Mouse (Mus musculus): Measurements from ENCODE around the gene Tmem115.

DNA sequence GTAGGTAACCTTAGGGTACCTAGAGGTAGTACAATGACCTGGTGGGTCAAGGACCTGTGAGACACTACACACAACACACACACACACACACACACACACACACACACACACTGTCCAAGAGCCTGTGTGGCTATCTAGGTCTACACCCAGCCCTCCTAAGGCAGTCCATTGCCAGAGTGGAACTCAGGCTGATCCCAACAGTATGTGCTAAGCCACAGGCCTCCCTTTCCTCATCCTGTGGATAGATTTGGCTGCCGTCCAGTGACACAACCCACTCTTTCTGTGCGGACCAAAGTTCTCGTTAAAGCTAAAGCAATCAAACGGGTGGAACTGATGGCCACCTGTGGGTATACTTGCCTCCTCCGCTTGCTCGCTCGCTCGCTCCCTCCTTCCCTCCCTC, 43.6 kb upstream of the Tmem115 start:
- no peak for TF ChIP-seq FLI1 (IDR thresholded peaks at IDR 0.05; ENCODE audit: low read length)
- TF ChIP-seq GATA1 (IDR thresholded peaks at IDR 0.05; ENCODE audit: borderline replicate concordance, low read length): no peak

All from megakaryocyte, embryonic 14.5 days (primary cell).